Mouse (Mus musculus) liver, postnatal 0 days (tissue): ENCODE measurements around the gene Pkp1. TPM values are rescaled to one million over a fixed set of nuclear protein-coding genes. Genes with fewer than 3 reads are reported as not detected.

ENCODE experiments used
- ATAC-seq: fragments of 200-750 bp; cut with Nextera tagmentation; 2 replicates; pipeline ENCODE4 v1.8.0; 2017; ENCODE audit warnings: mild to moderate bottlenecking, moderate library complexity
- DNase-seq: peaks from one replicate; pipeline ENCODE4 v3.0.0-alpha.2; 2016
- H3K27ac ChIP-seq: fragments of 300-500 bp; sonication (generic); 2 replicates; pipeline ENCODE4 v1.5.1; 2014; ENCODE audit warnings: antibody characterized with exemption, moderate library complexity, mild to moderate bottlenecking, low read depth
- H3K27me3 ChIP-seq: fragments of 300-500 bp; sonication (generic); 2 replicates; pipeline ENCODE4 v1.6.1; 2014; ENCODE audit warnings: low read length, control low read depth, mixed read lengths; ENCODE audit not compliant: insufficient read depth
- H3K36me3 ChIP-seq: fragments of 300-500 bp; sonication (generic); replicated peaks from 2 replicates; pipeline ENCODE4 v1.6.1; 2014; ENCODE audit warnings: mild to moderate bottlenecking, control low read depth, low read length, moderate library complexity, mixed read lengths; ENCODE audit not compliant: insufficient read depth
- H3K4me1 ChIP-seq: fragments of 300-500 bp; sonication (generic); 2 replicates; pipeline ENCODE4 v1.6.1; 2014; ENCODE audit warnings: antibody characterized with exemption, mild to moderate bottlenecking, control low read depth; ENCODE audit not compliant: insufficient read depth
- H3K4me2 ChIP-seq: fragments of 300-500 bp; sonication (generic); 2 replicates; pipeline ENCODE4 v1.6.1; 2014; ENCODE audit warnings: low read depth, mild to moderate bottlenecking, low read length, moderate library complexity, mixed read lengths
- H3K4me3 ChIP-seq: fragments of 300-500 bp; sonication (generic); 2 replicates; pipeline ENCODE4 v1.5.1; 2014; ENCODE audit warnings: low read depth, low read length
- H3K9ac ChIP-seq: fragments of 300-500 bp; sonication (generic); replicated peaks from 2 replicates; pipeline ENCODE4 v1.6.1; 2014; ENCODE audit warnings: mild to moderate bottlenecking, moderate library complexity
- H3K9me3 ChIP-seq: fragments of 300-500 bp; sonication (generic); 2 replicates; pipeline ENCODE4 v1.6.1; 2016; ENCODE audit warnings: mild to moderate bottlenecking, control low read depth, low read length, mixed read lengths
- CTCF ChIP-seq: sonication (generic); IDR thresholded peaks from 2 replicates; pipeline ENCODE4 v1.5.1; 2016; ENCODE audit warnings: antibody characterized with exemption, low read depth
- EP300 ChIP-seq: IDR thresholded peaks from 2 replicates; pipeline ENCODE4 v1.6.1; 2016; ENCODE audit warnings: antibody characterized with exemption, low read depth, mild to moderate bottlenecking
- WGBS: fragments of 180-500 bp; shearing (Covaris S2); extraction: QIAGEN DNeasy Blood & Tissue Kit; methylation state at CpG from one replicate; pipeline ENCODE4 v1.1.7; 2014; ENCODE audit not compliant: insufficient replicate concordance; 5-methylcytosine and 5-hydroxymethylcytosine counted together
- polyA plus RNA-seq: library from polyadenylated mRNA; unstranded; fragments of >200 nt; fragmentation: Nextera tagmentation; extraction: Ambion mirVana; gene quantifications from 2 replicates; pipeline ENCODE4 v1.2.1, GENCODE M21; 2015

The Pkp1 gene
- polyA plus RNA-seq, 1 experiment from 2014 or later, result 0.05 TPM

DNA sequence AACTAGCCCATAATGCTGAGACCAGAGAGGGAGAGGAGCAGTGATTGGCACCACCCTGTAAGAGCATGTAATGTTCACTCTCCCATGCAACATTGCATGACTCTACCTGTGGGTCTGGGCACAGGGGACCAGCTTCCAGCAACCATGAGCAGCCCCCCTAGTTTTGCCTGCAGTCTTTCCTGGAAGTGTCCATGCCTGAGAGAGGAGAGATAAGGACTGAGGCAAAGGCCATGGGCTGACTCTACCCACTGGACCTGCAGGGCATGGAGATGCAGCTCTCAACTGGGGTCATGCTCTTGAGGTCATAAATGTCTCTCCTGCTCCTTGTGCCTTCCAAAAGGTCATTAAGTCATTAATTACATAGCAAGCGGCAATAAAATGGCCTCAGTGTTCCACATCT is 17.1 kb upstream of the Pkp1 start:
- no peak overlapping the region for H3K4me3 ChIP-seq
- H3K4me2 ChIP-seq, result no peak overlapping the region
- H3K27me3 ChIP-seq, result no peaks in the 10 kb centered on the region
- DNase-seq (no peak), ATAC-seq (no peak)
- H3K9me3 ChIP-seq, result no peaks in the 10 kb centered on the region
- no peak overlapping the region for H3K9ac ChIP-seq
- no peaks in the 10 kb centered on the region for H3K36me3 ChIP-seq
- TF ChIP-seq EP300 (no peak), CTCF (no peak)
- H3K4me1 ChIP-seq, result peaks cover 15% of the 10 kb centered on the region
- no peak overlapping the region for H3K27ac ChIP-seq
- WGBS, result 75% methylated on average over 1 of the region's 1 CpGs

DNA sequence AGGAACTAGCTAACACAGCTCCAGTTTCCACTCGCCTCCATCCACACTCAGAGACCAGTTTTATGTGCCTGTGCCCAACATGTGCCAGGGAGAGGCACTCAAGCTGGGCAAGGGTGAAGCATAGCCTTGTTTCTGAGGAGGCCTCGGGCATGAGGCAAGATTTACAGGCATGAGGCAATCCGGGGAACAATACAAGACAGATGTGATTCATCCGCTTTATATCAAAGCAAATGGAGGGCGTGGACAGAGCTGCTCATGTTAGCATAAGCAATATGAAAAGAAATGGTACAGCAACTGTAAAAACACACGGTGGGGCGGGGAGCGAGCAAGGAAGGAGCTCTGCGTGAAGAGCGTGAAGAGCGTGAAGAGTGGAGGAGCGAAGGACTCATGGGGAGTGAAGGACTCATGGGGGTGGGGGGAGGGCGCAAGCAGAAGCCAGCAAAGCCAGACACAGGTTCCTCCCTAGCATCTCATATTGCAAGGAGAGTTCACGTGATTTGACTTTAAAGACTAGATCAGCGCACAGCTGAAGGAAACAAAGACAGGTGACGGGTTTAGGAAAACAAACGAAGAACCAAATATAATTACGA is 14.8 kb upstream of the Pkp1 start:
- 79% methylated on average over 18 of the region's 18 CpGs for WGBS
- TF ChIP-seq EP300, result no peak
- no peak for TF ChIP-seq CTCF
- no peak overlapping the region for H3K4me2 ChIP-seq
- H3K36me3 ChIP-seq, result no peaks in the 10 kb centered on the region
- no peak overlapping the region for H3K4me3 ChIP-seq
- ATAC-seq (no peak), DNase-seq (no peak)
- no peak overlapping the region for H3K27ac ChIP-seq
- no peaks in the 10 kb centered on the region for H3K9me3 ChIP-seq
- H3K27me3 ChIP-seq, result no peaks in the 10 kb centered on the region
- H3K4me1 ChIP-seq, result peaks cover 9% of the 10 kb centered on the region
- no peak overlapping the region for H3K9ac ChIP-seq

- ATAC-seq, result no peak
- Histone ChIP-seq H3K4me2 (no peak overlapping the region), H3K27ac (no peak overlapping the region), H3K4me3 (no peak overlapping the region), H3K36me3 (no peaks in the 10 kb centered on the region), H3K27me3 (no peaks in the 10 kb centered on the region), H3K9ac (no peak overlapping the region), H3K9me3 (no peaks in the 10 kb centered on the region), H3K4me1 (no peaks in the 10 kb centered on the region)
- WGBS, result 57% methylated on average over 3 of the region's 3 CpGs
- TF ChIP-seq CTCF (no peak), EP300 (no peak)
- DNase-seq, result no peak
Observed at GRCm38 (mm10) chr1:135929876-135930275, 10.9 kb upstream of the Pkp1 start.

DNA sequence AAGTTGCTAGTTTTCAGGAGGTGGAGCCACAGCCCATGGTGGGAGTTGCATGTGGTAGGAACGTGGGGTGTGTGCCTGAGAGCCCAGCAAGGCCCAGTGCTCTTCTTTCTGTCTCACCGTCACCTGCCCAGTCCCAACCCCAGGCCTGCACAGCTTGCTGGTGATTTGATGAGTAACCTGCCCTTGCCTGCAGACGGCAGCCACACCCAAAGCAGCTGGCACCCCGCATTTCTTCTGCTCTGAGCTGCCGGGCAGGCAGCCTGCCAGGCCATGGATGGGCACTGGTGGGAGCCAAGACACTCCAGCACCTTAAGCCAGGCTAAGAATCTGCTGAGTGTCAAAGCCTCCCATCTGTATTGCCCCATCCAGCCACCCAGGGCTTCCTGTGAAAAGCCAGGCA is 6.8 kb upstream of the Pkp1 start:
- Histone ChIP-seq H3K4me2 (no peak overlapping the region), H3K27me3 (peaks cover 27% of the 10 kb centered on the region), H3K4me1 (no peaks in the 10 kb centered on the region), H3K4me3 (no peak overlapping the region), H3K9ac (no peak overlapping the region), H3K9me3 (no peaks in the 10 kb centered on the region), H3K27ac (no peak overlapping the region), H3K36me3 (no peaks in the 10 kb centered on the region)
- ATAC-seq (no peak), DNase-seq (no peak)
- no peak for TF ChIP-seq EP300
- no peak for TF ChIP-seq CTCF
- 59% methylated on average over 5 of the region's 5 CpGs for WGBS

GRCm38 (mm10) chr1:135924377-135924994 is 5.5 kb upstream of the Pkp1 start:
- Histone ChIP-seq H3K27ac (no peak overlapping the region), H3K4me2 (no peak overlapping the region), H3K4me3 (no peak overlapping the region), H3K36me3 (no peaks in the 10 kb centered on the region), H3K27me3 (peaks cover 40% of the 10 kb centered on the region), H3K9me3 (no peaks in the 10 kb centered on the region), H3K4me1 (no peaks in the 10 kb centered on the region), H3K9ac (no peak overlapping the region)
- no peak for TF ChIP-seq CTCF
- no peak for TF ChIP-seq EP300
- 60% methylated on average over 5 of the region's 5 CpGs for WGBS
- ATAC-seq, result no peak
- no peak for DNase-seq

DNA sequence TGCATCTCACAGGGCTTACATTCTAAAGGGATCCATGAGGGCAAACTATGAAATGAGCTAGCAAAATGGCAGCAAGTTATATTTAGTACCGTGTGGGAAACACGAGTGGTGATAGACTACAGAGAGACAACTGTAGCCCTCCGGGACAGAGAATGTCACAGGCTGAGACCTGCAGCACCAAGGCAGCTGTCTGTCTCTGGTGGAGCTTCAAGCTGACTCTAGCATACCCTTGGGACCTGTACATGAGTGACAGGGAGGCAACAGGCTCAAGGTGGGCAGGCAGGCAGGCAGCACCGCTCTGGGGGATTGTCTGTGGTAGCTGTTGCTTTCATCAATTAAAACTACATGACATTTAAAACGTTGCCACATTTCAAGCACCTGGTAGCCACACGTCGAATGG is 4.2 kb upstream of the Pkp1 start:
- H3K4me3 ChIP-seq, result no peak overlapping the region
- TF ChIP-seq EP300 (no peak), CTCF (no peak)
- 58% methylated on average over 7 of the region's 7 CpGs for WGBS
- H3K4me1 ChIP-seq, result no peaks in the 10 kb centered on the region
- H3K4me2 ChIP-seq, result no peak overlapping the region
- no peaks in the 10 kb centered on the region for H3K9me3 ChIP-seq
- no peaks in the 10 kb centered on the region for H3K36me3 ChIP-seq
- no peak overlapping the region for H3K9ac ChIP-seq
- DNase-seq, result no peak
- no peak overlapping the region for H3K27ac ChIP-seq
- ATAC-seq, result no peak
- peaks cover 53% of the 10 kb centered on the region for H3K27me3 ChIP-seq

- peaks cover 67% of the 10 kb centered on the region for H3K27me3 ChIP-seq
- ATAC-seq (no peak), DNase-seq (no peak)
- H3K9ac ChIP-seq, result no peak overlapping the region
- no peaks in the 10 kb centered on the region for H3K9me3 ChIP-seq
- H3K4me3 ChIP-seq, result no peak overlapping the region
- H3K4me2 ChIP-seq, result no peak overlapping the region
- H3K4me1 ChIP-seq, result no peaks in the 10 kb centered on the region
- no peak for TF ChIP-seq EP300
- no peak for TF ChIP-seq CTCF
- 15% methylated on average over 5 of the region's 5 CpGs for WGBS
- H3K27ac ChIP-seq, result no peak overlapping the region
- no peaks in the 10 kb centered on the region for H3K36me3 ChIP-seq
Observed at GRCm38 (mm10) chr1:135917206-135917605, 1.8 kb downstream of the Pkp1 start.
